Mouse (Mus musculus) 3134 (cell line): ENCODE measurements at regions not wholly inside any gene's neighbourhood (a gene's known extent, or its start where the extent isn't known, plus 50 kb on each side); places are given as distances from the start of the nearest gene placed in this dataset.

Experiments
- DNase-seq: peaks from one replicate; pipeline ENCODE4 v3.0.0-alpha.2; 2011; ENCODE audit warnings: low spot score; ENCODE audit not compliant: insufficient read length; ENCODE audit errors: extremely low read depth

DNA sequence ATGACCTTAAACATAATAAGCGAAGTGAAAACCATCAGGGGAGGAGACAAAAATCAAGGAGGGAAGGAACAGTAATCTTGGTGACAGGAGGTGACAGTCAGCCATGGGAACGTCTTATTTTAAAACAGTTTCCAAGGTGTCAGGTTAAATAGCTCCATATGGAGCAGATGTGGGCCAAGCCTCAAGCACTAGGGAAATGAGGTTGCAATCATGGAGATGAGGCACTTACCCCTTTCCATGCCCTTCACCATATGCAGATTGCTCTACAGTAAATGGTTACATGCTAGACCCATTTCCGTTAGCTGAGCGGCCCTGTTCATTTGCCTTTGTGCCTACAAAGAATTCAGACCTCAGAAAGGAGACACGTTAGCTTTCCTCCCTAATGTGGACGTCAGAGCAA is 204.8 kb upstream of the Gm6793 start:
- DNase-seq = no peak

- DNase-seq = no peak
Measured at GRCm38 (mm10) chr8:112212170-112212569, 197.3 kb upstream of the Gm6793 start.

- no peak for DNase-seq
Measured at GRCm38 (mm10) chr8:112196423-112196822, 181.6 kb upstream of the Gm6793 start.

GRCm38 (mm10) chr8:112195880-112196279 is 181.0 kb upstream of the Gm6793 start:
- DNase-seq = no peak

- no peak for DNase-seq
Measured at GRCm38 (mm10) chr8:112191846-112192245, 177.0 kb upstream of the Gm6793 start.

DNA sequence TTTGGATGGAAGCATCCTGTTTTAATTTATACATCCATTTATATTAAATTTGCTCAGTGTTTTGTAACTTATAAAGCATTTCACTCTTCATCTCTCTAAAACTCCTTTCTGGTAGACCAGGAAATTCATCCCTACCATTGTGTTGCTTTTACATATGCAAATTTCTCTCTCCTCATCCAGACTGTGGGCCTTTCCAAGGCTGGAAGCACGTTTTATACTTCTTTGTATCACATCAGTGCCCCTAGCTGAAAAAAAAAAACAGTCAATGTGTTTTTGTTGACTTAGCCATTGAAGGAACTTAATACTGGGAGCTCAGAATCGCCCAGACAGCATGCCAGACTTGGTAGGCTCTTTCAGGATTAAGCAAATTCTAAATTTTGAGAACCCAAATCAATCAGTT is 174.9 kb upstream of the Gm6793 start:
- no peak for DNase-seq

GRCm38 (mm10) chr8:112170184-112170583 is 155.3 kb upstream of the Gm6793 start:
- no peak for DNase-seq

- DNase-seq = no peak
Measured at GRCm38 (mm10) chr8:112156656-112157055, 141.8 kb upstream of the Gm6793 start.

GRCm38 (mm10) chr8:112138924-112139323 is 124.1 kb upstream of the Gm6793 start:
- DNase-seq = no peak

GRCm38 (mm10) chr8:112130196-112130595 is 115.4 kb upstream of the Gm6793 start:
- DNase-seq = no peak

GRCm38 (mm10) chr8:112128833-112129518 is 114.1 kb upstream of the Gm6793 start:
- peak; percentile 1 for DNase-seq

- no peak for DNase-seq
Measured at GRCm38 (mm10) chr8:112111950-112112349, 97.1 kb upstream of the Gm6793 start.

DNA sequence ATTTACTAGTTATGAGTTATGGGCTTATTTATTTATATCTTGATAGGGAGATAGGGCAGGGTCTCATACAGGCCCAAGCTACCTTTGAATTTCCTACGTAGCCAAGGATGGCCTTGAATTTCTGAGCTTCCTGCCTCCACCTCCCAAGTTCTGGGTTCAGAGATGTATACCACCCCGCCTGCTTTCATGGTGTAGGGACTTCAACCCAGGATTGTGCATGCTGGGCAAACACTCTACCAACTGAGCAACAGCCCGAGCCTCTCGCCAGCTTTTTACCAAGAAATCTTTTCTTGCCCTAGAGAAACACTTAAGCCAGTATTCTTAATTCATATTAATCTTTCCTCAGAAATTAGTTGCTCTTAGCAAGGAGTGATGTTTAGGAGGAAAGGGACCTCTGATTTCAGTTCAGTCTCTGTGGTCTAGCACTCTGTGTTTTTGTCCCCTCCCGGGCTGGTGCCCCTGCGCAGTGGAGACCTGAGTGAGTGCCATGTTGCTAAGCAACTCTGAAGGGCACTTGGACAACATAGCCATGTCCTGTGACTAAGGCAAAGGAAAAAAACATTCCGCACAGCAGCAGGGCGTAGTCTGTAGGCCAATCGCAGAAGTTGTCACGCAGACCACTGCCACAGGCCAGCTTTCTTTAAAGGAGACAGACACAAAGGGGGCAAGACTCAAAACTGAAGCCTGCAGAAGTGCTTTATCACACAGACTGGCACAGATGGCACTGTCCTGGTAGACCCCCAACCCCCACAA is 83.2 kb upstream of the Gm6793 start:
- no peak for DNase-seq

GRCm38 (mm10) chr8:112094881-112095280 is 80.0 kb upstream of the Gm6793 start:
- DNase-seq = no peak

GRCm38 (mm10) chr8:112093554-112093953 is 78.7 kb upstream of the Gm6793 start:
- DNase-seq = no peak

DNA sequence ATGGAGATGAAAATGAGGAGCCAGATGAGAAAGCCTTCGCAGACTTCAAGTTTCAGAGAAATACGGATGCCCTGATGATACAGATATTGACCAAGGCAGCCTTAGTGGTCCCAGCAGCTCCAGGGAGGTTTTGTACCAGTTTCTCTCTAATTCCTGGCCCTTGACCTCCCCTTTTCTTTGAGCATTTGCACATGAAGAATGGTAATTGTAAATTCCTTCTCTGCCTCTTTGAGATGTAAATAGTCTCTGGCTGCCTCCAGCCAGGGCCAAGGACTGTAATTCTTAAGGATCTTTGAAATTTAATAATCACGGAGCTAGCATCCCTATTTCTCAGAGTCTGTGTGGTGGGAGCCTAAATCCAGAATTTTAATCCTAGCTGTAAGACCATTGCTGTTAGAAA is 78.0 kb upstream of the Gm6793 start:
- no peak for DNase-seq

DNA sequence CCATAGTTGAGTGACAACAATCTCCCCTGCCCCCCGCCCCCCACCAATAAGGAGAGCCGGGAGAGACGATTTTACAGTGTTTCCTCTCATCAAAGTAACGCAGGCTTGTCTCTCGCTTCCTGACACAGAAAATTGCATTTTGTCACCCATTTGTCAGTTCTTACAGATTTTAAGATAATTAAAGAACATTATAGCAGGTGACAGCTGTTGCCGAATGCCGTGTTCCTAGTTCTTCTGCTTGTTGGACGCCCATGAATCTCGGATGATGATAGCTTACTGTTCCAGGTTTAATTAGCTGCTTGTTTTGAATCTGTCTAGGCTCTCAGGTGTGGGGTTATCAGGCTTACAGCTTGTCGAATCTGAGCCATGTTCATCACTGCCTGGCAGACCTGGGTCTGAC is 63.8 kb upstream of the Gm6793 start:
- DNase-seq = no peak

DNA sequence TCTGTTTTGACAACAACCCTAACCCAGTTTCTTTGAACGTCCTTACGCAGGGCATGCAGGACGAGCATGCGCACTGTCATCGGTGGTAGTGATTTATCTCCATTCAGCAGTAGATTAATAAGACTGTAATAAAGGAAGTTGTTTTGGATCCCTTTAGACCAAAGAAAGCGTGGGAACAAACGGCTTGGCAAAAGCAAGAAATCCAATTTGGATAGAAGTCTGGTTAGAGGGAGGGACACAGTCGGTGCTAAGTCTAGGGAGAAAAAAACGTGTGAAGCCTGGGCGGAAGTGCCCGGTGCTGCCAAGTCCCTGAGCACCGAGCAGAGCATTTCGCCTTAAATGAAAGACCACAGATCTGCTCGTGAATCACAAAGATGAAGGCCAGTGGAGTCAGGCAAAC is 57.4 kb upstream of the Gm6793 start:
- DNase-seq = no peak

GRCm38 (mm10) chr8:112070251-112070650 is 55.4 kb upstream of the Gm6793 start:
- no peak for DNase-seq
